Mouse (Mus musculus) MEL (cell line): ENCODE results near the gene Exoc4. TPM values are rescaled to one million over a fixed set of nuclear protein-coding genes. Genes with fewer than 3 reads are reported as not detected.

ENCODE experiments used
- DNase-seq: peaks from one replicate; pipeline ENCODE4 v3.0.0; 2011; ENCODE audit warnings: low read depth, low spot score
- H3K27ac ChIP-seq: 2 replicates; pipeline ENCODE4 v1.5.1; 2012; ENCODE audit warnings: low read depth, mild to moderate bottlenecking, control low read depth, low read length, moderate library complexity; ENCODE audit not compliant: control insufficient read depth
- H3K27me3 ChIP-seq, 2 experiments: fragments of 150-350 bp in 1 of 2; sonication (generic) in 1 of 2; 2 replicates each; pipeline ENCODE4 v1.6.1; 2012; ENCODE audit warnings: low read length in 2 of 2, mild to moderate bottlenecking in 2 of 2, improper control_type of control experiment in 1 of 2, moderate library complexity in 1 of 2; ENCODE audit not compliant: insufficient read depth in 2 of 2, control insufficient read depth in 1 of 2
- H3K36me3 ChIP-seq, 2 experiments: 2 replicates each; pipeline ENCODE4 v1.6.1; 2012 to 2014; ENCODE audit warnings: low read length in 2 of 2, improper control_type of control experiment in 1 of 2, inconsistent platforms in 1 of 2, mild to moderate bottlenecking in 1 of 2; ENCODE audit not compliant: insufficient read depth in 2 of 2, control insufficient read depth in 1 of 2
- H3K4me1 ChIP-seq, 2 experiments: fragments of 150-350 bp in 1 of 2; sonication (generic) in 1 of 2; 2 replicates each; pipeline ENCODE4 v1.6.1; 2012; ENCODE audit warnings: low read length in 2 of 2, improper control_type of control experiment in 1 of 2, mild to moderate bottlenecking in 1 of 2; ENCODE audit not compliant: insufficient read depth in 2 of 2, control insufficient read depth in 1 of 2
- H3K4me3 ChIP-seq, 2 experiments: fragments of 150-350 bp in 1 of 2; sonication (generic) in 1 of 2; 2 replicates each; pipeline ENCODE4 v1.5.1; 2012; ENCODE audit warnings: low read depth in 2 of 2, low read length in 2 of 2, mild to moderate bottlenecking in 2 of 2, moderate library complexity in 2 of 2, control low read depth in 1 of 2, improper control_type of control experiment in 1 of 2; ENCODE audit not compliant: control insufficient read depth in 1 of 2, insufficient read depth in 1 of 2
- H3K79me2 ChIP-seq: 2 replicates; pipeline ENCODE4 v1.6.1; 2012; ENCODE audit warnings: mild to moderate bottlenecking, low read length, moderate library complexity; ENCODE audit not compliant: control insufficient read depth, poor library complexity, insufficient read depth
- H3K9ac ChIP-seq: 2 replicates; pipeline ENCODE4 v1.6.1; 2012; ENCODE audit warnings: low read depth, mild to moderate bottlenecking, control low read depth, low read length, moderate library complexity; ENCODE audit not compliant: control insufficient read depth, poor library complexity, severe bottlenecking
- H3K9me3 ChIP-seq: fragments of 150-350 bp; sonication (generic); replicated peaks from 2 replicates; pipeline ENCODE4 v1.6.1; 2012; ENCODE audit warnings: mild to moderate bottlenecking, low read length, improper control_type of control experiment, moderate library complexity; ENCODE audit not compliant: insufficient read depth
- BHLHE40 ChIP-seq: IDR thresholded peaks from 2 replicates; pipeline ENCODE4 v1.6.1; 2012; ENCODE audit warnings: low read depth, mild to moderate bottlenecking, inconsistent platforms, low read length, improper control_type of control experiment, borderline replicate concordance
- CHD1 ChIP-seq: IDR thresholded peaks from 2 replicates; pipeline ENCODE4 v1.6.1; 2012; ENCODE audit warnings: low read depth, mild to moderate bottlenecking, inconsistent platforms, low read length, improper control_type of control experiment
- CHD2 ChIP-seq: IDR thresholded peaks from 2 replicates; pipeline ENCODE4 v1.6.1; 2011; ENCODE audit warnings: low read length, improper control_type of control experiment
- CTCF ChIP-seq, 3 experiments: IDR thresholded peaks in 2 of 3; conservative IDR thresholded peaks in 1 of 3; 2 replicates each; pipeline ENCODE4 v1.5.1; 2011 to 2012; ENCODE audit warnings: low read length in 3 of 3, low read depth in 2 of 3, mild to moderate bottlenecking in 2 of 3, improper control_type of control experiment in 1 of 3, inconsistent platforms in 1 of 3, mixed read lengths in 1 of 3, moderate library complexity in 1 of 3; ENCODE audit not compliant: control insufficient read depth in 1 of 3, insufficient read depth in 1 of 3, poor library complexity in 1 of 3, severe bottlenecking in 1 of 3
- E2F4 ChIP-seq: IDR thresholded peaks from 2 replicates; pipeline ENCODE4 v1.6.1; 2011; ENCODE audit warnings: low read depth, low read length, improper control_type of control experiment, borderline replicate concordance
- ELF1 ChIP-seq: IDR thresholded peaks from 2 replicates; pipeline ENCODE4 v1.6.1; 2014; ENCODE audit warnings: low read depth, mild to moderate bottlenecking, inconsistent platforms, low read length, improper control_type of control experiment, moderate library complexity
- EP300 ChIP-seq, 2 experiments: IDR thresholded peaks; 2 replicates each; pipeline ENCODE4 v1.6.1; 2011; ENCODE audit warnings: improper control_type of control experiment in 2 of 2, low read length in 2 of 2, low read depth in 1 of 2, mild to moderate bottlenecking in 1 of 2
- ETS1 ChIP-seq: IDR thresholded peaks from 2 replicates; pipeline ENCODE4 v1.6.1; 2012; ENCODE audit warnings: low read depth, mild to moderate bottlenecking, inconsistent platforms, low read length, improper control_type of control experiment, moderate library complexity
- GATA1 ChIP-seq: IDR thresholded peaks from 2 replicates; pipeline ENCODE4 v1.6.1; 2011; ENCODE audit warnings: low read depth, low read length, improper control_type of control experiment
- HCFC1 ChIP-seq: IDR thresholded peaks from 2 replicates; pipeline ENCODE4 v1.6.1; 2012; ENCODE audit warnings: low read depth, mild to moderate bottlenecking, inconsistent platforms, low read length, improper control_type of control experiment, moderate library complexity
- JUND ChIP-seq: IDR thresholded peaks from 2 replicates; pipeline ENCODE4 v1.6.1; 2011; ENCODE audit warnings: low read depth, mild to moderate bottlenecking, improper control_type of control experiment, low read length
- KAT2A ChIP-seq: conservative IDR thresholded peaks from 2 replicates; pipeline ENCODE4 v1.6.1; 2012; ENCODE audit warnings: low read depth, low read length, improper control_type of control experiment, inconsistent platforms
- MAFK ChIP-seq: IDR thresholded peaks from 2 replicates; pipeline ENCODE4 v1.6.1; 2011; ENCODE audit warnings: low read depth, mild to moderate bottlenecking, low read length, improper control_type of control experiment, borderline replicate concordance
- MAX ChIP-seq: IDR thresholded peaks from 2 replicates; pipeline ENCODE4 v1.6.1; 2011; ENCODE audit warnings: low read length, improper control_type of control experiment
- MAZ ChIP-seq: IDR thresholded peaks from 2 replicates; pipeline ENCODE4 v1.6.1; 2012; ENCODE audit warnings: low read depth, mild to moderate bottlenecking, inconsistent platforms, low read length, improper control_type of control experiment
- MEF2A ChIP-seq: IDR thresholded peaks from 2 replicates; pipeline ENCODE4 v1.6.1; 2014; ENCODE audit warnings: low read depth, mild to moderate bottlenecking, inconsistent platforms, low read length, improper control_type of control experiment; ENCODE audit not compliant: poor library complexity, insufficient replicate concordance, severe bottlenecking; ENCODE audit errors: extremely low read depth
- MXI1 ChIP-seq: IDR thresholded peaks from 2 replicates; pipeline ENCODE4 v1.6.1; 2011; ENCODE audit warnings: mild to moderate bottlenecking, low read depth, low read length, improper control_type of control experiment
- MYB ChIP-seq: IDR thresholded peaks from 2 replicates; pipeline ENCODE4 v1.6.1; 2011; ENCODE audit warnings: mild to moderate bottlenecking, low read depth, low read length, improper control_type of control experiment
- MYC ChIP-seq: IDR thresholded peaks from 2 replicates; pipeline ENCODE4 v1.6.1; 2011; ENCODE audit warnings: low read depth, mild to moderate bottlenecking, low read length, improper control_type of control experiment, moderate library complexity
- NELFE ChIP-seq: IDR thresholded peaks from 2 replicates; pipeline ENCODE4 v1.6.1; 2011; ENCODE audit warnings: low read depth, low read length, improper control_type of control experiment
- NRF1 ChIP-seq: IDR thresholded peaks from 2 replicates; pipeline ENCODE4 v1.6.1; 2014; ENCODE audit warnings: low read depth, mild to moderate bottlenecking, inconsistent platforms, low read length, improper control_type of control experiment, moderate library complexity; ENCODE audit not compliant: poor library complexity, insufficient read depth, severe bottlenecking
- POLR2A ChIP-seq, 2 experiments: IDR thresholded peaks; 2 replicates each; pipeline ENCODE4 v1.6.1; 2011 to 2012; ENCODE audit warnings: low read length in 2 of 2, mild to moderate bottlenecking in 2 of 2, control low read depth in 1 of 2, improper control_type of control experiment in 1 of 2, low read depth in 1 of 2, moderate library complexity in 1 of 2; ENCODE audit not compliant: control insufficient read depth in 1 of 2, insufficient read depth in 1 of 2, poor library complexity in 1 of 2
- POLR2AphosphoS2 ChIP-seq: IDR thresholded peaks from 2 replicates; pipeline ENCODE4 v1.6.1; 2011; ENCODE audit warnings: low read length, improper control_type of control experiment
- POLR2AphosphoS5 ChIP-seq: IDR thresholded peaks from 2 replicates; pipeline ENCODE4 v1.6.1; 2012; ENCODE audit warnings: low read depth, borderline replicate concordance, mild to moderate bottlenecking, inconsistent platforms, low read length, moderate library complexity, mixed read lengths
- RAD21 ChIP-seq: IDR thresholded peaks from 2 replicates; pipeline ENCODE4 v1.6.1; 2011; ENCODE audit warnings: mild to moderate bottlenecking, low read depth, low read length, improper control_type of control experiment
- RCOR1 ChIP-seq: IDR thresholded peaks from 2 replicates; pipeline ENCODE4 v1.6.1; 2012; ENCODE audit warnings: low read depth, mild to moderate bottlenecking, inconsistent platforms, low read length, improper control_type of control experiment
- SIN3A ChIP-seq: IDR thresholded peaks from 2 replicates; pipeline ENCODE4 v1.6.1; 2012; ENCODE audit warnings: low read length, improper control_type of control experiment, inconsistent platforms
- SMC3 ChIP-seq: IDR thresholded peaks from 2 replicates; pipeline ENCODE4 v1.6.1; 2011; ENCODE audit warnings: low read depth, low read length, improper control_type of control experiment
- TCF12 ChIP-seq: IDR thresholded peaks from 2 replicates; pipeline ENCODE4 v1.6.1; 2014; ENCODE audit warnings: low read depth, mild to moderate bottlenecking, inconsistent platforms, low read length, improper control_type of control experiment, moderate library complexity
- UBTF ChIP-seq: IDR thresholded peaks from 2 replicates; pipeline ENCODE4 v1.6.1; 2012; ENCODE audit warnings: low read depth, mild to moderate bottlenecking, inconsistent platforms, low read length, improper control_type of control experiment, moderate library complexity, borderline replicate concordance; ENCODE audit not compliant: insufficient read depth
- USF1 ChIP-seq: IDR thresholded peaks from 2 replicates; pipeline ENCODE4 v1.6.1; 2014; ENCODE audit warnings: low read depth, mild to moderate bottlenecking, inconsistent platforms, low read length, improper control_type of control experiment, moderate library complexity
- USF2 ChIP-seq, 2 experiments: IDR thresholded peaks; 2 replicates each; pipeline ENCODE4 v1.6.1; 2011 to 2012; ENCODE audit warnings: improper control_type of control experiment in 2 of 2, low read length in 2 of 2, borderline replicate concordance in 1 of 2, inconsistent platforms in 1 of 2, low read depth in 1 of 2, mild to moderate bottlenecking in 1 of 2; ENCODE audit not compliant: insufficient read depth in 1 of 2
- ZKSCAN1 ChIP-seq: IDR thresholded peaks from 2 replicates; pipeline ENCODE4 v1.6.1; 2012; ENCODE audit warnings: low read depth, mild to moderate bottlenecking, inconsistent platforms, low read length, improper control_type of control experiment, moderate library complexity
- ZMIZ1 ChIP-seq: IDR thresholded peaks from 2 replicates; pipeline ENCODE4 v1.6.1; 2012; ENCODE audit warnings: low read depth, mild to moderate bottlenecking, inconsistent platforms, low read length, improper control_type of control experiment, moderate library complexity
- polyA plus RNA-seq, 2 experiments: library from polyadenylated mRNA; stranded (reverse) in 1 of 2; unstranded in 1 of 2; fragments of >175 nt in 1 of 2; fragments of >200 nt in 1 of 2; gene quantifications; 2 replicates each; pipeline versions ENCODE4 v1.2.1 to v1.2.4; 2012; ENCODE audit warnings: low replicate concordance in 2 of 2, low read depth in 1 of 2; ENCODE audit not compliant: insufficient read length in 2 of 2, insufficient read depth in 1 of 2, missing spikeins in 1 of 2
- total RNA-seq: library from RNA; depleted of rRNA; stranded (reverse); fragments of 300-350 nt; gene quantifications from 2 replicates; pipeline ENCODE4 v1.2.3, GENCODE M21; 2012; rRNA removed

Exoc4 gene
- total RNA-seq: 17.5 and 22.6 TPM in 2 replicates
- polyA plus RNA-seq: 10 to 100 TPM in 1 of 2 experiments, not detected in 1; 16.4 TPM

- H3K79me2 ChIP-seq: peaks cover 5% of the 10 kb centered on the region
- TF ChIP-seq NRF1 (peak; percentile 31; the same call in 1 of the 2 replicates), EP300 (IDR thresholded peaks at IDR 0.05; ENCODE audit: low read depth in 1 of 2, low read length in 2 of 2) (no peak), POLR2A (IDR thresholded peaks at IDR 0.05; ENCODE audit: control insufficient read depth in 1 of 2, insufficient read depth in 1 of 2, low read depth in 1 of 2, low read length in 2 of 2, poor library complexity in 1 of 2) (peak; percentile 59 to 69; a peak in 2 of 4 replicates), NELFE (peak; percentile 57), CTCF (IDR thresholded peaks at IDR 0.05 in 2 of 3, conservative IDR thresholded peaks at IDR 0.05 in 1 of 3; ENCODE audit: control insufficient read depth in 1 of 3, insufficient read depth in 1 of 3, low read depth in 2 of 3, low read length in 3 of 3, poor library complexity in 1 of 3, severe bottlenecking in 1 of 3) (no peak), ZKSCAN1 (no peak), RCOR1 (no peak), RAD21 (no peak), JUND (no peak), MAX (no peak), POLR2AphosphoS2 (no peak), TCF12 (peak; percentile 33; the same call in 1 of the 2 replicates), USF1 (peak; percentile 48; the same call in 1 of the 2 replicates), MYC (0 out of 2 replicates have a peak, but pooled peaks have one; percentile 55), POLR2AphosphoS5 (no peak), CHD2 (peak; percentile 57), MAZ (0 out of 2 replicates have a peak, but pooled peaks have one; percentile 32), E2F4 (peak; percentile 87; the same call in 1 of the 2 replicates), GATA1 (no peak), USF2 (IDR thresholded peaks at IDR 0.05; ENCODE audit: borderline replicate concordance in 1 of 2, insufficient read depth in 1 of 2, low read depth in 1 of 2, low read length in 2 of 2) (no peak), ELF1 (peak; percentile 95), MYB (no peak), MAFK (no peak), KAT2A (peak; percentile 83), ETS1 (peak; percentile 53), SIN3A (peak; percentile 95), SMC3 (no peak), BHLHE40 (no peak), MXI1 (peak; percentile 69), MEF2A (no peak), HCFC1 (peak; percentile 98), ZMIZ1 (no peak), UBTF (no peak), CHD1 (no peak)
These were observed at the start of gene Exoc4 for GRCm38 (mm10) chr6:33248894-33249758. Gene Exoc4 (plus strand): TSS chr6:33249085.

More at GRCm38 (mm10) chr6:33248894-33249758, at the start of gene Exoc4:
- Histone ChIP-seq H3K9me3 (no peaks in the 10 kb centered on the region), H3K9ac (peak within 1 kb of the TSS; percentile 91), H3K4me3 (peak within 1 kb of the TSS; percentile 63 to 93), H3K36me3 (peaks cover 0 to 14% of the 10 kb centered on the region in 2 experiments; a peak in 2 of 4 replicates), H3K4me1 (no peaks in the 10 kb centered on the region; a peak in 2 of 4 replicates), H3K27ac (no peak within 1 kb of the TSS), H3K27me3 (0 out of 4 replicates have a peak, but pooled peaks cover 0 to 2% of the 10 kb centered on the region in 2 experiments)
- DNase-seq: peak; percentile 98
